Mouse (Mus musculus): Measurements from ENCODE around the gene Stap1. TPM values are rescaled to one million over a fixed set of nuclear protein-coding genes. Genes with fewer than 3 reads are reported as not detected.

Stap1 gene
- polyA plus RNA-seq (2016; fragmentation: Nextera tagmentation; extraction: Ambion mirVana) = 0.09 TPM in 1 of 2 replicates, not detected in the other

GRCm38 (mm10) chr5:86071538-86071937, at the start of gene Stap1:
Gene Stap1 (plus strand): TSS chr5:86071746.
- DNase-seq (ENCODE audit: low spot score) = no peak
- H3K27ac ChIP-seq (replicated peaks) = no peak within 1 kb of the TSS
- whole genome bisulfite sequencing = 79% methylated on average over 7 of the region's 7 CpGs
- no peaks in the 10 kb centered on the region for H3K9me3 ChIP-seq
- H3K36me3 ChIP-seq (replicated peaks) = no peaks in the 10 kb centered on the region
- H3K4me3 ChIP-seq = no peak within 1 kb of the TSS
- H3K27me3 ChIP-seq (replicated peaks; ENCODE audit: low read depth, poor library complexity, severe bottlenecking) = no peaks in the 10 kb centered on the region
- peaks cover 8% of the 10 kb centered on the region for H3K4me1 ChIP-seq

- no peak for DNase-seq (ENCODE audit: low spot score)
- peaks cover 85% of the 10 kb centered on the region for H3K36me3 ChIP-seq (replicated peaks)
- 84% methylated on average over 2 of the region's 2 CpGs for WGBS
- H3K27ac ChIP-seq (replicated peaks) = no peak overlapping the region
- H3K9me3 ChIP-seq = no peaks in the 10 kb centered on the region
- H3K4me3 ChIP-seq = no peak overlapping the region
- H3K4me1 ChIP-seq = no peaks in the 10 kb centered on the region
- H3K27me3 ChIP-seq (replicated peaks; ENCODE audit: low read depth, poor library complexity, severe bottlenecking) = no peaks in the 10 kb centered on the region
Measured at GRCm38 (mm10) chr5:86029820-86030219, 41.7 kb upstream of the Stap1 start.

GRCm38 (mm10) chr5:86063501-86063900, 8.0 kb upstream of the Stap1 start:
- Histone ChIP-seq H3K4me1 (peaks cover 24% of the 10 kb centered on the region), H3K27me3 (replicated peaks; ENCODE audit: low read depth, poor library complexity, severe bottlenecking) (no peaks in the 10 kb centered on the region), H3K9me3 (no peaks in the 10 kb centered on the region), H3K27ac (replicated peaks) (no peak overlapping the region), H3K36me3 (replicated peaks) (peaks cover 7% of the 10 kb centered on the region), H3K4me3 (peak overlapping the region; percentile 87; the same call in 1 of the 2 replicates)
- no peak for DNase-seq (ENCODE audit: low spot score)
- WGBS = 95% methylated on average over 1 of the region's 1 CpGs

- H3K4me1 ChIP-seq = peaks cover 24% of the 10 kb centered on the region
- peak; percentile 99 for DNase-seq (ENCODE audit: low spot score)
- no peaks in the 10 kb centered on the region for H3K27me3 ChIP-seq (replicated peaks; ENCODE audit: low read depth, poor library complexity, severe bottlenecking)
- no peaks in the 10 kb centered on the region for H3K9me3 ChIP-seq
- H3K36me3 ChIP-seq (replicated peaks) = no peaks in the 10 kb centered on the region
- H3K4me3 ChIP-seq = peak within 1 kb of the TSS; percentile 87
- WGBS = under 1% methylated on average over 60 of the region's 60 CpGs
- peak within 1 kb of the TSS; percentile 95 for H3K27ac ChIP-seq (replicated peaks)
Measured at GRCm38 (mm10) chr5:86065101-86065875, 6.3 kb upstream of the Stap1 start, which contains the start of gene Cenpc1. Gene Cenpc1 (minus strand): TSS chr5:86065583.

GRCm38 (mm10) chr5:86065876-86066550, 5.5 kb upstream of the Stap1 start:
- H3K36me3 ChIP-seq (replicated peaks) = no peaks in the 10 kb centered on the region
- no peak for DNase-seq (ENCODE audit: low spot score)
- H3K4me3 ChIP-seq = peak overlapping the region; percentile 87
- H3K9me3 ChIP-seq = no peaks in the 10 kb centered on the region
- H3K4me1 ChIP-seq = peaks cover 24% of the 10 kb centered on the region
- H3K27me3 ChIP-seq (replicated peaks; ENCODE audit: low read depth, poor library complexity, severe bottlenecking) = no peaks in the 10 kb centered on the region
- peak overlapping the region; percentile 95 for H3K27ac ChIP-seq (replicated peaks)
- WGBS = under 1% methylated on average over 17 of the region's 17 CpGs

- Histone ChIP-seq H3K4me3 (peak overlapping the region; percentile 87), H3K4me1 (peaks cover 24% of the 10 kb centered on the region), H3K27me3 (replicated peaks; ENCODE audit: low read depth, poor library complexity, severe bottlenecking) (no peaks in the 10 kb centered on the region), H3K36me3 (replicated peaks) (no peaks in the 10 kb centered on the region), H3K9me3 (no peaks in the 10 kb centered on the region), H3K27ac (replicated peaks) (peak overlapping the region; percentile 95)
- peak; percentile 90 for DNase-seq (ENCODE audit: low spot score)
- 2% methylated on average over 17 of the region's 17 CpGs for WGBS
Measured at GRCm38 (mm10) chr5:86066551-86066929, 5.0 kb upstream of the Stap1 start.

- no peak for DNase-seq (ENCODE audit: low spot score)
- Histone ChIP-seq H3K4me3 (no peak overlapping the region), H3K36me3 (replicated peaks) (no peaks in the 10 kb centered on the region), H3K9me3 (no peaks in the 10 kb centered on the region), H3K4me1 (peaks cover 21% of the 10 kb centered on the region), H3K27ac (replicated peaks) (no peak overlapping the region), H3K27me3 (replicated peaks; ENCODE audit: low read depth, poor library complexity, severe bottlenecking) (no peaks in the 10 kb centered on the region)
- 81% methylated on average over 3 of the region's 3 CpGs for WGBS
Measured at GRCm38 (mm10) chr5:86068451-86068850, 3.1 kb upstream of the Stap1 start.

GRCm38 (mm10) chr5:86069121-86069520, 2.4 kb upstream of the Stap1 start:
- no peak for DNase-seq (ENCODE audit: low spot score)
- Histone ChIP-seq H3K27me3 (replicated peaks; ENCODE audit: low read depth, poor library complexity, severe bottlenecking) (no peaks in the 10 kb centered on the region), H3K9me3 (no peaks in the 10 kb centered on the region), H3K27ac (replicated peaks) (no peak overlapping the region), H3K4me1 (peaks cover 14% of the 10 kb centered on the region), H3K4me3 (no peak overlapping the region), H3K36me3 (replicated peaks) (no peaks in the 10 kb centered on the region)
- WGBS = 75% methylated on average over 6 of the region's 6 CpGs

- DNase-seq (ENCODE audit: low spot score) = no peak
- Histone ChIP-seq H3K27me3 (replicated peaks; ENCODE audit: low read depth, poor library complexity, severe bottlenecking) (no peaks in the 10 kb centered on the region), H3K4me1 (no peaks in the 10 kb centered on the region), H3K4me3 (no peak overlapping the region), H3K9me3 (no peaks in the 10 kb centered on the region), H3K36me3 (replicated peaks) (no peaks in the 10 kb centered on the region), H3K27ac (replicated peaks) (no peak overlapping the region)
- 86% methylated on average over 4 of the region's 4 CpGs for WGBS
Measured at GRCm38 (mm10) chr5:86072756-86073386, 1.3 kb downstream of the Stap1 start.

GRCm38 (mm10) chr5:86078720-86079334, 7.3 kb downstream of the Stap1 start:
- Histone ChIP-seq H3K9me3 (no peaks in the 10 kb centered on the region), H3K27ac (replicated peaks) (no peak overlapping the region), H3K4me3 (no peak overlapping the region), H3K4me1 (no peaks in the 10 kb centered on the region), H3K36me3 (replicated peaks) (no peaks in the 10 kb centered on the region), H3K27me3 (replicated peaks; ENCODE audit: low read depth, poor library complexity, severe bottlenecking) (no peaks in the 10 kb centered on the region)
- WGBS = 81% methylated on average over 3 of the region's 3 CpGs
- no peak for DNase-seq (ENCODE audit: low spot score)

- no peaks in the 10 kb centered on the region for H3K27me3 ChIP-seq (replicated peaks; ENCODE audit: low read depth, poor library complexity, severe bottlenecking)
- 84% methylated on average over 6 of the region's 6 CpGs for WGBS
- H3K4me1 ChIP-seq = no peaks in the 10 kb centered on the region
- DNase-seq (ENCODE audit: low spot score) = no peak
- H3K9me3 ChIP-seq = no peaks in the 10 kb centered on the region
- no peak overlapping the region for H3K4me3 ChIP-seq
- no peaks in the 10 kb centered on the region for H3K36me3 ChIP-seq (replicated peaks)
- no peak overlapping the region for H3K27ac ChIP-seq (replicated peaks)
Measured at GRCm38 (mm10) chr5:86083987-86084386, 12.4 kb downstream of the Stap1 start.

- no peak for DNase-seq (ENCODE audit: low spot score)
- WGBS = 83% methylated on average over 7 of the region's 7 CpGs
- H3K27ac ChIP-seq (replicated peaks) = no peak overlapping the region
- H3K27me3 ChIP-seq (replicated peaks; ENCODE audit: low read depth, poor library complexity, severe bottlenecking) = no peaks in the 10 kb centered on the region
- no peaks in the 10 kb centered on the region for H3K36me3 ChIP-seq (replicated peaks)
- H3K4me3 ChIP-seq = no peak overlapping the region
- H3K4me1 ChIP-seq = no peaks in the 10 kb centered on the region
- H3K9me3 ChIP-seq = no peaks in the 10 kb centered on the region
Measured at GRCm38 (mm10) chr5:86084979-86085378, 13.4 kb downstream of the Stap1 start.

Measured in embryonic facial prominence, embryonic 10.5 days (tissue).